Mouse (Mus musculus) bone marrow macrophage, adult 2 months (primary cell): ENCODE measurements around the gene Tff3.

Experiments used
- CTCF ChIP-seq: IDR thresholded peaks from 2 replicates; pipeline ENCODE4 v1.5.1; 2012; ENCODE audit warnings: low read depth, mild to moderate bottlenecking, low read length, moderate library complexity
- POLR2A ChIP-seq: IDR thresholded peaks from 2 replicates; pipeline ENCODE4 v1.6.1; 2012; ENCODE audit warnings: mild to moderate bottlenecking, low read depth, low read length, borderline replicate concordance

DNA sequence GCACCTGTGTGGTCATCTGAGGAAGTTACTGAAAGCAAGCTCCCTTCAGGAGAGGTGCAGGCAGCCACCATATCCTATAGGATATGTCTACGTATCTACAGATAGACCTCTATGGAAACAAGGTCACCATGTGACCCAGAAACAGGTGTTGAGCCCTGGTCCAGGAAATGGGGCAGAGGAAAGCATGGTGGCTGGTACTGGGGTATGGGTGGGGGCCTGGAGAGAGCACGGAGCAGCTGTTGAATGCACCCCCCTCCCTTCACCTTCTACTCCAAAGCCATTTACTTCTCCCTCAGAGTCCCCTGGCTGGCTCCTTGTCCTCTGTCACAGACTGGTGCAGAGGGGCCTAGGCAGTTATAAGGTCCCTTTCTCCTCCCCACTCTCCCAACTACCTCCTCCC lies 34.4 kb upstream of the Tff3 start:
- TF ChIP-seq CTCF: no peak
- TF ChIP-seq POLR2A: no peak
